In genomic region chr14:25491961-25492360, GRCm38 (mm10) we compare ENCODE assay signal across 17 mouse cellular contexts. TPM values are rescaled to one million over a fixed set of nuclear protein-coding genes. Genes with fewer than 3 reads are reported as not detected.
DNase-seq lines count a peak whose midpoint lies in the region; ATAC-seq and TF ChIP-seq lines count a peak whose summit lies in the region.
"Had no signal": no experiment of that assay in that cellular context is flagged by ENCODE, and none has a peak within 500 bp of the region (broad histone marks: within the 10 kb centered on the region; RNA-seq: fewer than 3 reads in every experiment).

No protein-coding gene starts in this region.

- H3K4me1 ChIP-seq in forebrain, embryonic 14.5 days (ENCODE audit: control insufficient read depth, insufficient read depth, low read length), result peaks cover 64% of the 10 kb centered on the region
- peaks cover 15% of the 10 kb centered on the region for H3K4me1 ChIP-seq in forebrain, embryonic 11.5 days (replicated peaks; ENCODE audit: control insufficient read depth, insufficient read depth, low read length)
- H3K4me1 ChIP-seq in kidney, adult 2 months (ENCODE audit: control insufficient read depth, insufficient read depth, low read length), result peaks cover 93% of the 10 kb centered on the region
- peaks cover 76% of the 10 kb centered on the region for H3K4me1 ChIP-seq in hindbrain, postnatal 0 days (ENCODE audit: insufficient read depth, low read length)
- peaks cover 100% of the 10 kb centered on the region for H3K4me1 ChIP-seq in liver, embryonic 15.5 days (replicated peaks)

- no peak overlapping the region for H3K4me2 ChIP-seq in forebrain, embryonic 14.5 days (ENCODE audit: low read length)
- H3K4me2 ChIP-seq in forebrain, embryonic 11.5 days (ENCODE audit: low read depth, low read length, severe bottlenecking), result no peak overlapping the region
- no peak overlapping the region for H3K4me2 ChIP-seq in hindbrain, postnatal 0 days (ENCODE audit: low read depth, low read length)
- H3K4me2 ChIP-seq in liver, embryonic 15.5 days, result 0 out of 2 replicates have a peak overlapping the region, but pooled peaks have one; percentile 23
- H3K4me2 ChIP-seq: lung, embryonic 15.5 days had no signal

- H3K9me3 ChIP-seq in forebrain, embryonic 14.5 days (replicated peaks; ENCODE audit: control insufficient read depth, low read length), result no peaks in the 10 kb centered on the region
- H3K9me3 ChIP-seq in forebrain, embryonic 11.5 days (ENCODE audit: control insufficient read depth, low read length), result no peaks in the 10 kb centered on the region
- no peaks in the 10 kb centered on the region for H3K9me3 ChIP-seq in hindbrain, postnatal 0 days (ENCODE audit: low read length)
- H3K9me3 ChIP-seq in liver, embryonic 15.5 days (replicated peaks), result no peaks in the 10 kb centered on the region
- H3K9me3 ChIP-seq: lung, embryonic 15.5 days; midbrain, embryonic 10.5 days had no signal

- H3K36me3 ChIP-seq in forebrain, embryonic 14.5 days (ENCODE audit: control insufficient read depth, insufficient read depth, low read length), result no peaks in the 10 kb centered on the region
- no peaks in the 10 kb centered on the region for H3K36me3 ChIP-seq in forebrain, embryonic 11.5 days (ENCODE audit: control insufficient read depth, insufficient read depth, low read length)
- no peaks in the 10 kb centered on the region for H3K36me3 ChIP-seq in kidney, adult 2 months (ENCODE audit: control insufficient read depth, insufficient read depth, low read length)
- H3K36me3 ChIP-seq in hindbrain, postnatal 0 days (ENCODE audit: insufficient read depth, low read length), result no peaks in the 10 kb centered on the region
- no peaks in the 10 kb centered on the region for H3K36me3 ChIP-seq in liver, embryonic 15.5 days (replicated peaks)
- H3K36me3 ChIP-seq: lung, embryonic 15.5 days; midbrain, embryonic 10.5 days had no signal

- peak overlapping the region; percentile 87; the same call in 1 of the 2 replicates for H3K27ac ChIP-seq in forebrain, embryonic 14.5 days (ENCODE audit: low read depth, low read length)
- H3K27ac ChIP-seq in forebrain, embryonic 11.5 days (ENCODE audit: low read depth, low read length), result no peak overlapping the region
- no peak overlapping the region for H3K27ac ChIP-seq in kidney, adult 2 months (ENCODE audit: insufficient read depth, low read depth, low read length)
- peak overlapping the region; percentile 73; the same call in 1 of the 2 replicates for H3K27ac ChIP-seq in hindbrain, postnatal 0 days
- peak overlapping the region; percentile 11; the same call in 1 of the 2 replicates for H3K27ac ChIP-seq in liver, embryonic 15.5 days (replicated peaks)
- H3K27ac ChIP-seq: lung, embryonic 15.5 days had no signal

- no peak overlapping the region for H3K4me3 ChIP-seq in forebrain, embryonic 14.5 days (ENCODE audit: low read depth, low read length)
- no peak overlapping the region for H3K4me3 ChIP-seq in forebrain, embryonic 11.5 days (ENCODE audit: low read depth, low read length)
- H3K4me3 ChIP-seq in kidney, adult 2 months (ENCODE audit: insufficient read depth, low read depth, low read length), result no peak overlapping the region
- no peak overlapping the region for H3K4me3 ChIP-seq in hindbrain, postnatal 0 days (ENCODE audit: low read length)
- no peak overlapping the region for H3K4me3 ChIP-seq in liver, embryonic 15.5 days (replicated peaks)
- H3K4me3 ChIP-seq: lung, embryonic 15.5 days; midbrain, embryonic 10.5 days had no signal

- no peak for TF ChIP-seq POLR2A in kidney, adult 2 months (IDR thresholded peaks at IDR 0.05; ENCODE audit: low read depth, low read length)

- no peak for TF ChIP-seq CTCF in kidney, adult 2 months (conservative IDR thresholded peaks at IDR 0.05; ENCODE audit: insufficient read depth, insufficient read length, low read depth, low read length)
- no peak for TF ChIP-seq CTCF in hindbrain, postnatal 0 days (IDR thresholded peaks at IDR 0.05; ENCODE audit: low read depth)

- WGBS in forebrain, embryonic 14.5 days, result 79% methylated on average over 5 of the region's 5 CpGs
- WGBS in forebrain, embryonic 11.5 days, result 79% methylated on average over 5 of the region's 5 CpGs
- WGBS in kidney, adult 2 months, result 80% methylated on average over 5 of the region's 5 CpGs
- 76% methylated on average over 5 of the region's 5 CpGs for WGBS in hindbrain, postnatal 0 days
- 63% methylated on average over 5 of the region's 5 CpGs for WGBS in liver, embryonic 15.5 days (ENCODE audit: insufficient replicate concordance)

- ATAC-seq in forebrain, embryonic 14.5 days, result no peak
- no peak for ATAC-seq in forebrain, embryonic 11.5 days (replicated peaks; ENCODE audit: low FRiP score)
- ATAC-seq in hindbrain, postnatal 0 days, result no peak
- ATAC-seq in liver, embryonic 15.5 days (ENCODE audit: insufficient read depth), result no peak

- no peak overlapping the region for H3K9ac ChIP-seq in forebrain, embryonic 14.5 days (ENCODE audit: low read length)
- no peak overlapping the region for H3K9ac ChIP-seq in forebrain, embryonic 11.5 days (ENCODE audit: low read length)
- no peak overlapping the region for H3K9ac ChIP-seq in hindbrain, postnatal 0 days (replicated peaks; ENCODE audit: low read length)
- no peak overlapping the region for H3K9ac ChIP-seq in liver, embryonic 15.5 days
- H3K9ac ChIP-seq: lung, embryonic 15.5 days had no signal

- no peaks in the 10 kb centered on the region for H3K27me3 ChIP-seq in forebrain, embryonic 14.5 days (replicated peaks; ENCODE audit: control insufficient read depth, insufficient read depth, low read length)
- H3K27me3 ChIP-seq in forebrain, embryonic 11.5 days (ENCODE audit: control insufficient read depth, insufficient read depth, low read length), result no peaks in the 10 kb centered on the region
- no peaks in the 10 kb centered on the region for H3K27me3 ChIP-seq in kidney, adult 2 months (replicated peaks; ENCODE audit: control insufficient read depth, insufficient read depth, low read length)
- no peaks in the 10 kb centered on the region for H3K27me3 ChIP-seq in hindbrain, postnatal 0 days (ENCODE audit: insufficient read depth, low read length)
- H3K27me3 ChIP-seq in liver, embryonic 15.5 days, result no peaks in the 10 kb centered on the region
- H3K27me3 ChIP-seq: CH12.LX; lung, embryonic 15.5 days had no signal

- DNase-seq in forebrain, embryonic 14.5 days (ENCODE audit: low spot score), result no peak
- DNase-seq in forebrain, embryonic 11.5 days (ENCODE audit: low spot score), result no peak
- DNase-seq in kidney, adult 2 months, result peak; percentile 43
- no peak for DNase-seq in kidney, postnatal 36 days
- no peak for DNase-seq in hindbrain, postnatal 0 days (ENCODE audit: low spot score)
- DNase-seq in urinary bladder, adult 18-20 months (ENCODE audit: low spot score in 2 of 2), result no peak
- DNase-seq: cerebellum, adult 8-10 months; gastrocnemius, postnatal 25 days; kidney, adult 8-10 months; kidney, postnatal 14 days; lung, postnatal 4 days; right cerebral cortex, postnatal 25 days; thymus, postnatal 36 days had no signal

RNA-seq across cellular contexts. Expression of gene Zmiz1, which starts 33.0 kb away (rescaled TPM):
- 37.0 and 43.8 TPM in 2 replicates for polyA plus RNA-seq in forebrain, embryonic 14.5 days (2014; fragmentation: Nextera tagmentation; extraction: Ambion mirVana)
- 70.1 and 71.2 TPM in 2 replicates for polyA plus RNA-seq in forebrain, embryonic 11.5 days (2014; fragmentation: Nextera tagmentation; extraction: Ambion mirVana)
- polyA plus RNA-seq in kidney, adult 2 months (2012; rRNA removed), result 37.8 and 42.6 TPM in 2 replicates
- 129 and 135 TPM in 2 replicates for total RNA-seq in hindbrain, postnatal 0 days (2014; rRNA removed)
- polyA plus RNA-seq in hindbrain, postnatal 0 days (2015; fragmentation: Nextera tagmentation; extraction: Ambion mirVana), result 41.9 and 50.6 TPM in 2 replicates
- polyA plus RNA-seq in liver, embryonic 15.5 days (2015; fragmentation: Nextera tagmentation; extraction: Ambion mirVana), result 4.3 and 4.9 TPM in 2 replicates

Comparison
In these comparisons a context has a peak if more than half of its experiments do, and no peak if none do; other contexts are left out.
1. H3K27ac ChIP-seq: peak in forebrain, embryonic 14.5 days (single experiment), hindbrain, postnatal 0 days (single experiment) and liver, embryonic 15.5 days (single experiment); none in forebrain, embryonic 11.5 days (single experiment) and kidney, adult 2 months (single experiment).